Mouse (Mus musculus): Measurements from ENCODE around the gene Maea. TPM values are rescaled to one million over a fixed set of nuclear protein-coding genes. Genes with fewer than 3 reads are reported as not detected.

The Maea gene
- polyA plus RNA-seq, 1 experiment from 2014 or later: 127 TPM

DNA sequence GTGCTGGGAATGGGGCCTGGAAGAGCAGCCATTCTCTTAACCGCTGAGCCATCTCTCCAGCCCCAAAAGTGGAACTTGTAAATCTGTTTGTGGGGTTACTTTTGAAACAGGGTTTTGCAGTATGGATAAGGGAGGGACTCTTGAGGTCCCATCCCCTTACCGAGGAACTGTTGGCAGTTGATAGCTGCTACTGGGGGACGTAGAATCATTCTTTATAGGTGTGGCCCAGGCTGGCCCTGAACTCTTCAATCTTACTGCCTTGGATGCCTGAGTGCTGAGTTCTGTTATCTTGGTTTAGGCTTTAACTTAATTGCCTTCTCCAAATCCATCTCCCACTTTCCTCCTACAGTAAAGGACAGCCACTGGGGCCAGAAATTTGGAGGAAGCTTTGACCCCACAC is 8.8 kb downstream of the Maea start:
- no peak for TF ChIP-seq CTCF (IDR thresholded peaks at IDR 0.05; ENCODE audit: low read depth)
- DNase-seq (no peak), ATAC-seq (ENCODE audit: insufficient read depth) (no peak)
- no peak overlapping the region for H3K4me3 ChIP-seq (ENCODE audit: low read depth, low read length)
- no peak overlapping the region for H3K4me2 ChIP-seq
- H3K27me3 ChIP-seq (ENCODE audit: insufficient read depth, low read length): no peaks in the 10 kb centered on the region
- no peaks in the 10 kb centered on the region for H3K9me3 ChIP-seq (ENCODE audit: low read depth, low read length)
- no peak overlapping the region for H3K27ac ChIP-seq (ENCODE audit: low read depth)
- 80% methylated on average over 3 of the region's 3 CpGs for WGBS
- H3K9ac ChIP-seq: no peak overlapping the region
- H3K36me3 ChIP-seq (ENCODE audit: insufficient read depth): 0 out of 2 replicates have a peak, but pooled peaks cover under 1% of the 10 kb centered on the region
- no peaks in the 10 kb centered on the region for H3K4me1 ChIP-seq (ENCODE audit: insufficient read depth)

DNA sequence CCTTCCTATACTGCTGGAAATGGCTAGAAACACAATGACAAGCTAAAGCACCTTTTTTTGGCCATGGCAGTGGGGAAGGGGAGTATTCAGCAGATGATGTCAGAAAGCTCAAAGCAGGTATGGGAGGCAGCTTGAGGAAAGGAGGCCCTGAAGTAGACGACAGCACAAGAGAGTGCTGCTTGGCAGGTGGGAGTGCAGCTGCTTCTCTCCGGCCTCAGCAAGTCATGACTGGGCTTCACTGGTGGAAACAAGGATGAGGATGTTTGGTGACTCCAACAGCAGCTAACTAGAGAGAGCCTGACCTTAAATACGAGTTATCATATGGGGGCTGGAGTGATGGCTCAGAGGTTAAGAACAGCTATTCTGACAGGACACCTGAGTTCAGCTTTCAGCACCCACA is 12.3 kb downstream of the Maea start:
- no peak overlapping the region for H3K27ac ChIP-seq (ENCODE audit: low read depth)
- H3K4me2 ChIP-seq: no peak overlapping the region
- H3K36me3 ChIP-seq (ENCODE audit: insufficient read depth): no peaks in the 10 kb centered on the region
- 63% methylated on average over 3 of the region's 3 CpGs for WGBS
- H3K4me3 ChIP-seq (ENCODE audit: low read depth, low read length): no peak overlapping the region
- H3K27me3 ChIP-seq (ENCODE audit: insufficient read depth, low read length): no peaks in the 10 kb centered on the region
- TF ChIP-seq CTCF (IDR thresholded peaks at IDR 0.05; ENCODE audit: low read depth): no peak
- H3K9ac ChIP-seq: no peak overlapping the region
- ATAC-seq (ENCODE audit: insufficient read depth) (no peak), DNase-seq (no peak)
- no peaks in the 10 kb centered on the region for H3K9me3 ChIP-seq (ENCODE audit: low read depth, low read length)
- no peaks in the 10 kb centered on the region for H3K4me1 ChIP-seq (ENCODE audit: insufficient read depth)

DNA sequence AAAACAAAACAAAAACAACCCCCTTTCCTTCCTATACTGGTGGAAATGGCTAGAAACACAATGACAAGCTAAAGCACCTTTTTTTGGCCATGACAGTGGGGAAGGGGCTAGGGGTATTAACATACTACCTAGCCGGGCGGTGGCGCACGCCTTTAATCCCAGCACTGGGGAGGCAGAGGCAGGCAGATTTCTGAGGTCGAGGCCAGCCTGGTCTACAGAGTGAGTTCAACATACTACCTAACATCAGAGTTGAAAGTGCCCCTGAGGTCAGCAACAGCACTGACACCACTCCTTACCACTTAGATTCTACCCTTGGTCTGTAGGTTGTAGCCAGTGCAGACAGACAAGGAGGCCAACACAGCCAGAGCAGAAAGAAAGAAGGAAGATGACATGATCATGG is 13.9 kb downstream of the Maea start:
- Histone ChIP-seq H3K36me3 (ENCODE audit: insufficient read depth) (no peaks in the 10 kb centered on the region), H3K9ac (no peak overlapping the region), H3K9me3 (ENCODE audit: low read depth, low read length) (no peaks in the 10 kb centered on the region), H3K27me3 (ENCODE audit: insufficient read depth, low read length) (no peaks in the 10 kb centered on the region), H3K4me3 (ENCODE audit: low read depth, low read length) (no peak overlapping the region), H3K4me2 (no peak overlapping the region), H3K4me1 (ENCODE audit: insufficient read depth) (no peaks in the 10 kb centered on the region), H3K27ac (ENCODE audit: low read depth) (no peak overlapping the region)
- ATAC-seq (ENCODE audit: insufficient read depth) (no peak), DNase-seq (no peak)
- 96% methylated on average over 5 of the region's 5 CpGs for WGBS
- TF ChIP-seq CTCF (IDR thresholded peaks at IDR 0.05; ENCODE audit: low read depth): no peak

DNA sequence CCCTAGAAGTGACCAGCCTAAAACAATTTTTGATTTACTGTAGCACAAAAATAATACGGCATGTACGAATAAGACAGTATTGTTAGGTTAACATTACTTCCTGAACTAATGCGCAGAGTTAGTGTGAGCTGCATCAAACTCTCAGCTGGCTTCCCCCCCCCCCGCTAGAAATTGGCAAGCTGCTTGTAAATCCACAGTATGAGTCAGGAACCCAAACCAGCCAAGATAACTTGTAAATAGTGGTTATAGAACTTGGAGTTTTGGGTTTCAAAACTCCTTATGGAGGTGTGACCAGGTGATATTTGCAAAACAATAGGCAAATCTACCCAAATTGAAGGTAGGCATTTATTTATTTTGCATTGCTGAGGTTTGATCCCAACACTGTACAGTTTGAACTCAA is 14.4 kb downstream of the Maea start:
- H3K4me1 ChIP-seq (ENCODE audit: insufficient read depth): no peaks in the 10 kb centered on the region

DNA sequence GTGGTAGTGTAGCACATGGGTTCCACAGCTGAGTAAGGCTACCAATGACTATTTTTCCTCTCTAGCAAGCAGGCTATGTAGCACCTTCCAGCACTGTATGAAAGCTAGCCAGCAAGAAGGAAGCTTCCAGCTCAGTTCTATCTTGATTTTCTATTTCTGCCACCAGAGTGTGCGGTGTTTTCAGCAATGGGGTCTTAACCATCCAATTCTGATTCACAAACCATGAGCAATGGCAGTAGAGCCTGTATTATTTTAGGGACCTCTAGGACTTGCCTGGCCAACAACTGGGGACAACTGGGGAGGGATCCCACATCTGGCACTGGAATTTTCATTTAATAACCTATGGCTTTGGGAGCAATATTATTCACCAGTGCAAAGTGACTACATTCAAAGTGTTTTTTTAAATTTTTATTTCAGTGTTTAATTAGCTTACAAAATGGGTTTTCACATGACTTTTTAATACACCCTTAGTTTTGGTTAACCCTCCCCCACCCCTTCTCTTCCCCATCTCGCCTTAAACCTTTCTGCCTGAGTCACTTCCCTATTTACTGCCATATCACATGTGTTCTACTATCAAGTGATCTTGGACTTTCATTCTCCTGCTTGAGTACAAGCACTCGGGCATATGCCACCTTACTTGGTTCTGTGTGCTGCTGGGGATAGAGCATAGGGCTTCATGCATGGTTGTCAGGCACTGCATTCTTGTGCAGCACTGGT is 16.4 kb downstream of the Maea start:
- no peak for TF ChIP-seq CTCF (IDR thresholded peaks at IDR 0.05; ENCODE audit: low read depth)
- no peaks in the 10 kb centered on the region for H3K4me1 ChIP-seq (ENCODE audit: insufficient read depth)
- no peaks in the 10 kb centered on the region for H3K9me3 ChIP-seq (ENCODE audit: low read depth, low read length)
- no peak overlapping the region for H3K4me3 ChIP-seq (ENCODE audit: low read depth, low read length)
- 80% methylated on average over 3 of the region's 3 CpGs for WGBS
- no peak for ATAC-seq (ENCODE audit: insufficient read depth)
- DNase-seq: no peak
- H3K36me3 ChIP-seq (ENCODE audit: insufficient read depth): no peaks in the 10 kb centered on the region
- H3K27ac ChIP-seq (ENCODE audit: low read depth): no peak overlapping the region
- H3K27me3 ChIP-seq (ENCODE audit: insufficient read depth, low read length): no peaks in the 10 kb centered on the region
- H3K4me2 ChIP-seq: no peak overlapping the region
- no peak overlapping the region for H3K9ac ChIP-seq

More for the DNA sequence above, 14.4 kb downstream of the Maea start:
- ATAC-seq (ENCODE audit: insufficient read depth) (no peak), DNase-seq (no peak)
- WGBS: 73% methylated on average over 4 of the region's 4 CpGs
- Histone ChIP-seq H3K4me2 (no peak overlapping the region), H3K9ac (no peak overlapping the region), H3K9me3 (ENCODE audit: low read depth, low read length) (no peaks in the 10 kb centered on the region), H3K27me3 (ENCODE audit: insufficient read depth, low read length) (no peaks in the 10 kb centered on the region), H3K27ac (ENCODE audit: low read depth) (no peak overlapping the region), H3K4me3 (ENCODE audit: low read depth, low read length) (no peak overlapping the region), H3K36me3 (ENCODE audit: insufficient read depth) (no peaks in the 10 kb centered on the region)
- TF ChIP-seq CTCF (IDR thresholded peaks at IDR 0.05; ENCODE audit: low read depth): no peak

DNA sequence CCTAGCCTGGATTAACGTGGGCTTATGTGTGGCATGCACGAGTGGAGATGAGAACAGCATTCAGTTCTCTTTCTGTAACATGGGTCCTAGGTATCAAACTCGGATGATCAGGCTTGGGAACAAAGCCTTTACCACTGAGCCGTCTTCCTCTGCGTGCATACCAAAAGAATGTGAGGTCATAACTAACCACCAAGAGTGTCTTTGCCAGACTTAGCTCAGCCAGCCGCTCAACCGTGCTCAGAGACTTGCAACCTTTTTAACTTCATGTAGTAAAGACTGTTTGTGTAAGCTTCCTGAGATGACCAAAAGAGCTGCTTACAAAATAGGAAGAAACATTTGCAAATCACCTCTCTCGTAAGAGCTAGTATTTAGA is 16.9 kb downstream of the Maea start:
- no peak for TF ChIP-seq CTCF (IDR thresholded peaks at IDR 0.05; ENCODE audit: low read depth)
- ATAC-seq (ENCODE audit: insufficient read depth) (no peak), DNase-seq (no peak)
- Histone ChIP-seq H3K27me3 (ENCODE audit: insufficient read depth, low read length) (no peaks in the 10 kb centered on the region), H3K4me2 (no peak overlapping the region), H3K9me3 (ENCODE audit: low read depth, low read length) (no peaks in the 10 kb centered on the region), H3K27ac (ENCODE audit: low read depth) (no peak overlapping the region), H3K4me1 (ENCODE audit: insufficient read depth) (no peaks in the 10 kb centered on the region), H3K9ac (no peak overlapping the region), H3K4me3 (ENCODE audit: low read depth, low read length) (no peak overlapping the region), H3K36me3 (ENCODE audit: insufficient read depth) (no peaks in the 10 kb centered on the region)
- WGBS: 78% methylated on average over 8 of the region's 8 CpGs

DNA sequence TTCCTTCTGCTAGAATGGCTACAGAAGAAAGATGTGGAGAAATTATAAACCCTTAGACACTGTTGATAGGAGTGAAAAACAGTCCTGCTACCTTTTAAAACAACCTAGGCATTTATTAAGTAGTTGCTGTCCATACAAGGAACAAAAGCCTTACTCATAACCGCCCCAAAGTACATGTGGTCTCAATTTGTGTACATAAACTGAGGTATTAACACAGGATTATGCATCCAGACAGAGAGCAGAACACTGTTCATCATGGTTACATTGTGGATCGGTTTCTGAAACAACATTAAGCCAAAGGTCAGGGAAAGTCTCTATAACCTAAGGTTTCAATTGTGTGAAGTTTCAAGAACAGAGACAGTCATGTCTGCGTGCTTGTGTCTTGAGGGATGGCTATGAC is 17.7 kb downstream of the Maea start:
- 61% methylated on average over 3 of the region's 3 CpGs for WGBS
- DNase-seq (no peak), ATAC-seq (ENCODE audit: insufficient read depth) (no peak)
- TF ChIP-seq CTCF (IDR thresholded peaks at IDR 0.05; ENCODE audit: low read depth): no peak
- H3K4me1 ChIP-seq (ENCODE audit: insufficient read depth): no peaks in the 10 kb centered on the region
- H3K27me3 ChIP-seq (ENCODE audit: insufficient read depth, low read length): no peaks in the 10 kb centered on the region
- no peak overlapping the region for H3K9ac ChIP-seq
- H3K4me2 ChIP-seq: no peak overlapping the region
- no peak overlapping the region for H3K4me3 ChIP-seq (ENCODE audit: low read depth, low read length)
- no peaks in the 10 kb centered on the region for H3K9me3 ChIP-seq (ENCODE audit: low read depth, low read length)
- no peak overlapping the region for H3K27ac ChIP-seq (ENCODE audit: low read depth)
- 0 out of 2 replicates have a peak, but pooled peaks cover under 1% of the 10 kb centered on the region for H3K36me3 ChIP-seq (ENCODE audit: insufficient read depth)

All from lung, embryonic 14.5 days (tissue).